Mouse (Mus musculus): Measurements from ENCODE around the gene Slc25a47. TPM values are rescaled to one million over a fixed set of nuclear protein-coding genes. Genes with fewer than 3 reads are reported as not detected.

The Slc25a47 gene
- polyA plus RNA-seq, 1 experiment, result 2.4 TPM

DNA sequence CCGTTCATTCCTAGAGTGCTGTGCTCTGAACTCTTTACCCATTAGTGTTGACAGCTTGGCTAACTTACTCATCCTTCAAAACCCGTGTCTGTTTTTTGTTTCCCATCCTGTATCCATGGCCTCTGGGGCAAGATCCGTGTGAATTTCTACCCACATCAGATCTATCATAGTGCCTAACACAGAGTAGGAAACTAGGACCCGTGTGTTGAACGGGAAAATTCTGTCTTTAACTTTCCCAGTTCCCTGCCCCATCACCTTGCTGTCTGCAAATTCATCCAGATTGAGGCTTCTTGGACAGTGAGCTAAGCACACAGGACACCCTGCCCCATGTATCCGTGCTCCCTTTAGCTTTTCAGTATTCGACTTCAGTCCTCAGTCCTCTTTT lies 58.6 kb downstream of the Slc25a47 start:
- Histone ChIP-seq H3K36me3 (ENCODE audit: control insufficient read depth, insufficient read depth) (peaks cover 28% of the 10 kb centered on the region), H3K27me3 (ENCODE audit: control insufficient read depth, insufficient read depth, insufficient read length) (no peaks in the 10 kb centered on the region), H3K79me2 (ENCODE audit: control insufficient read depth, insufficient read depth) (peaks cover 56% of the 10 kb centered on the region), H3K79me3 (ENCODE audit: low read depth) (peaks cover 28% of the 10 kb centered on the region), H3ac (ENCODE audit: control insufficient read depth, insufficient read length, low read depth) (peak overlapping the region; percentile 88), H3K4me3 (ENCODE audit: insufficient read depth, poor library complexity, severe bottlenecking) (peak overlapping the region; percentile 79)
- no peak for TF ChIP-seq FOSL1 (IDR thresholded peaks at IDR 0.05; ENCODE audit: insufficient read depth, low read length, poor library complexity, severe bottlenecking)
- no peak for TF ChIP-seq CEBPB (IDR thresholded peaks at IDR 0.05; ENCODE audit: low read depth)
- no peak for TF ChIP-seq MYOG (IDR thresholded peaks at IDR 0.05; ENCODE audit: control insufficient read depth, extremely low read depth, insufficient read length)
- TF ChIP-seq USF1 (IDR thresholded peaks at IDR 0.05; ENCODE audit: low read depth), result no peak
- no peak for TF ChIP-seq MAX (IDR thresholded peaks at IDR 0.05)
- TF ChIP-seq CTCF (IDR thresholded peaks at IDR 0.05; ENCODE audit: control insufficient read depth, insufficient read depth, insufficient read length), result no peak
- no peak for TF ChIP-seq MYOD1 (IDR thresholded peaks at IDR 0.05; ENCODE audit: control insufficient read depth, insufficient read length, low read depth)

DNA sequence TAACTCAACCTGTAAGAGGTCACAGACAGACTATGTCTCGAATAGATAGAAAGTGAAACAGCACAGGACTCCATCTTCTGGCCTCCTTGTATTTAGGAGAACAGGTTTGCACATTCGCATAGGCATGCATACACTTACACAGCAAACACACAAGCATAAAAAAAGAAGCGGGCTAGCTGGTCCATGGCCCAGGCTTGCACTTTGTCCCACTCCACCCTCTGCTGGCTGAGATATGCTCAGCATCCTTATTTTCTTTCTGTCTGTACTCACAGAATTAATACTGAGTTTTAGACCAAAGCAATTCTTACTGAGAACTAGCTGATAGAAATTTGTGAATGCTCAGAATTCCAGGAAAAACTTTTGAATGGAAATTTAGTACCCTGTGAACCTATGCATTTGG lies 60.2 kb downstream of the Slc25a47 start:
- TF ChIP-seq MYOG (IDR thresholded peaks at IDR 0.05; ENCODE audit: control insufficient read depth, extremely low read depth, insufficient read length) (no peak), MAX (IDR thresholded peaks at IDR 0.05) (no peak), USF1 (IDR thresholded peaks at IDR 0.05; ENCODE audit: low read depth) (no peak), CTCF (IDR thresholded peaks at IDR 0.05; ENCODE audit: control insufficient read depth, insufficient read depth, insufficient read length) (no peak), FOSL1 (IDR thresholded peaks at IDR 0.05; ENCODE audit: insufficient read depth, low read length, poor library complexity, severe bottlenecking) (no peak), CEBPB (IDR thresholded peaks at IDR 0.05; ENCODE audit: low read depth) (no peak), MYOD1 (IDR thresholded peaks at IDR 0.05; ENCODE audit: control insufficient read depth, insufficient read length, low read depth) (no peak)
- Histone ChIP-seq H3K79me2 (ENCODE audit: control insufficient read depth, insufficient read depth) (peaks cover 41% of the 10 kb centered on the region), H3ac (ENCODE audit: control insufficient read depth, insufficient read length, low read depth) (no peak overlapping the region), H3K36me3 (ENCODE audit: control insufficient read depth, insufficient read depth) (peaks cover 15% of the 10 kb centered on the region), H3K27me3 (ENCODE audit: control insufficient read depth, insufficient read depth, insufficient read length) (no peaks in the 10 kb centered on the region), H3K4me3 (ENCODE audit: insufficient read depth, poor library complexity, severe bottlenecking) (no peak overlapping the region), H3K79me3 (ENCODE audit: low read depth) (peaks cover 19% of the 10 kb centered on the region)

DNA sequence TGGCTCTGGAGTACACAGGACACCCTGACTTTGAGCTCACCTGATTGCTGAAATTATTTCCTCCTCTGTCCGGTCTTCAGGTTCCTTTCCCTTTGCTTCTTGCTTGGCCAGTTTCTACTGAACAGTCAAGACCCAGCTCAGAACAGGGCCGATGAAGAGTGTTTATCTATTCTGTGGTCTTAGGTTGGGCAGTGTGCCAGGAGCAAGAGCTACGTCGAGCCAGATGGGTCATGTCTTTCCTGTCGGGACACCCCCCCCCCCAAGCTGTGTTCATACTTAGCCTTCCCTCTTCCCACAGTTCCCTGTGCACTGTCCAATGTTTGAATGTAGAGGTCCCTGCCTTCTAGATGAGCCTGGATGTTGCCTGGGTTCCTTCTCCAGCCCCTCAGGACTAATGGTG lies 65.5 kb downstream of the Slc25a47 start:
- no peaks in the 10 kb centered on the region for H3K79me2 ChIP-seq (ENCODE audit: control insufficient read depth, insufficient read depth)

DNA sequence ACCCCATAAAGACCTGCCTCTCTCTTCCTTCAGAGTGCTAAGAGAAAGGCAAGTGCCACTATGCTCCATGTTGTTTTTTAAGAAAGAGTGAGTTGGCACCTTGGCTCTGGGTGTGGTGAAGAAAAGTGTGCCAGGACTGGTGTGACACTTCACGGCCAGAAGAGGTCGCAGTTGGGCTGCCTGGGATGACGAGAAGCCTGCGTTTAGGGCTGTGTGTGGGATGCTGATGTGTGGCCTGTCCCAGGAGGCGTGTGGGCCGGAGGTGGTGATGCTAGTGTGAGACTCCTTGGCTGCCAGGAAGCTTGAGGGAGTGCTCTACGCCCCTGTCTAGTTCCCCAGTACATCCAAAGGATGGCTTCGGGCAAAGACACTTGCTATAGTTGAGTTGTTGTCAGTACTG lies 67.1 kb downstream of the Slc25a47 start:
- TF ChIP-seq MAX (IDR thresholded peaks at IDR 0.05), result no peak
- TF ChIP-seq CEBPB (IDR thresholded peaks at IDR 0.05; ENCODE audit: low read depth), result no peak
- TF ChIP-seq CTCF (IDR thresholded peaks at IDR 0.05; ENCODE audit: control insufficient read depth, insufficient read depth, insufficient read length), result peak; percentile 87
- no peak for TF ChIP-seq MYOG (IDR thresholded peaks at IDR 0.05; ENCODE audit: control insufficient read depth, extremely low read depth, insufficient read length)
- TF ChIP-seq USF1 (IDR thresholded peaks at IDR 0.05; ENCODE audit: low read depth), result no peak
- TF ChIP-seq FOSL1 (IDR thresholded peaks at IDR 0.05; ENCODE audit: insufficient read depth, low read length, poor library complexity, severe bottlenecking), result no peak
- no peak for TF ChIP-seq MYOD1 (IDR thresholded peaks at IDR 0.05; ENCODE audit: control insufficient read depth, insufficient read length, low read depth)
- Histone ChIP-seq H3K36me3 (ENCODE audit: control insufficient read depth, insufficient read depth) (peaks cover 9% of the 10 kb centered on the region), H3K4me3 (ENCODE audit: insufficient read depth, poor library complexity, severe bottlenecking) (no peak overlapping the region), H3K79me3 (ENCODE audit: low read depth) (no peaks in the 10 kb centered on the region), H3ac (ENCODE audit: control insufficient read depth, insufficient read length, low read depth) (no peak overlapping the region), H3K79me2 (ENCODE audit: control insufficient read depth, insufficient read depth) (no peaks in the 10 kb centered on the region), H3K27me3 (ENCODE audit: control insufficient read depth, insufficient read depth, insufficient read length) (no peaks in the 10 kb centered on the region)

More for the DNA sequence above, 65.5 kb downstream of the Slc25a47 start:
- TF ChIP-seq FOSL1 (IDR thresholded peaks at IDR 0.05; ENCODE audit: insufficient read depth, low read length, poor library complexity, severe bottlenecking), result no peak
- TF ChIP-seq MYOG (IDR thresholded peaks at IDR 0.05; ENCODE audit: control insufficient read depth, extremely low read depth, insufficient read length), result no peak
- no peak for TF ChIP-seq MAX (IDR thresholded peaks at IDR 0.05)
- TF ChIP-seq USF1 (IDR thresholded peaks at IDR 0.05; ENCODE audit: low read depth), result no peak
- TF ChIP-seq MYOD1 (IDR thresholded peaks at IDR 0.05; ENCODE audit: control insufficient read depth, insufficient read length, low read depth), result no peak
- no peak for TF ChIP-seq CTCF (IDR thresholded peaks at IDR 0.05; ENCODE audit: control insufficient read depth, insufficient read depth, insufficient read length)
- TF ChIP-seq CEBPB (IDR thresholded peaks at IDR 0.05; ENCODE audit: low read depth), result no peak
- no peaks in the 10 kb centered on the region for H3K79me3 ChIP-seq (ENCODE audit: low read depth)
- H3ac ChIP-seq (ENCODE audit: control insufficient read depth, insufficient read length, low read depth), result no peak overlapping the region
- peaks cover 15% of the 10 kb centered on the region for H3K36me3 ChIP-seq (ENCODE audit: control insufficient read depth, insufficient read depth)
- no peaks in the 10 kb centered on the region for H3K27me3 ChIP-seq (ENCODE audit: control insufficient read depth, insufficient read depth, insufficient read length)
- no peak overlapping the region for H3K4me3 ChIP-seq (ENCODE audit: insufficient read depth, poor library complexity, severe bottlenecking)

GRCm38 (mm10) chr12:108903600-108904275 lies 67.9 kb downstream of the Slc25a47 start:
- H3ac ChIP-seq (ENCODE audit: control insufficient read depth, insufficient read length, low read depth), result no peak overlapping the region
- H3K27me3 ChIP-seq (ENCODE audit: control insufficient read depth, insufficient read depth, insufficient read length), result no peaks in the 10 kb centered on the region
- no peaks in the 10 kb centered on the region for H3K79me3 ChIP-seq (ENCODE audit: low read depth)
- H3K4me3 ChIP-seq (ENCODE audit: insufficient read depth, poor library complexity, severe bottlenecking), result no peak overlapping the region
- H3K79me2 ChIP-seq (ENCODE audit: control insufficient read depth, insufficient read depth), result no peaks in the 10 kb centered on the region
- H3K36me3 ChIP-seq (ENCODE audit: control insufficient read depth, insufficient read depth), result peaks cover 1% of the 10 kb centered on the region
- TF ChIP-seq MYOD1 (IDR thresholded peaks at IDR 0.05; ENCODE audit: control insufficient read depth, insufficient read length, low read depth) (peak; percentile 83), FOSL1 (IDR thresholded peaks at IDR 0.05; ENCODE audit: insufficient read depth, low read length, poor library complexity, severe bottlenecking) (no peak), CTCF (IDR thresholded peaks at IDR 0.05; ENCODE audit: control insufficient read depth, insufficient read depth, insufficient read length) (peak; percentile 35)

All from C2C12 (cell line).